Mouse (Mus musculus): Measurements from ENCODE around the gene Sdf4.

GRCm38 (mm10) chr4:156059713-156060112, 67.0 kb downstream of the Sdf4 start:
- TF ChIP-seq POLR2A (IDR thresholded peaks at IDR 0.05; ENCODE audit: control insufficient read depth, low read depth, low read length) (no peak), CTCF (IDR thresholded peaks at IDR 0.05; ENCODE audit: control insufficient read depth, insufficient read depth, insufficient replicate concordance, low read depth, low read length) (no peak)
